Mouse (Mus musculus) megakaryocyte progenitor cell, adult 5-6 weeks (primary cell): ENCODE results near the gene Col4a1. TPM values are rescaled to one million over a fixed set of nuclear protein-coding genes. Genes with fewer than 3 reads are reported as not detected.

Experiments used
- ATAC-seq: replicated peaks from 2 replicates; pipeline ENCODE4 v1.8.0; 2016; ENCODE audit warnings: mild to moderate bottlenecking, moderate TSS enrichment, inconsistent platforms; ENCODE audit not compliant: poor library complexity
- total RNA-seq, 2 experiments: library from RNA; stranded (forward) in 1 of 2; stranded (reverse) in 1 of 2; fragments of 157-497, 149-512 nt in 1 of 2; fragments of 200-1000 nt in 1 of 2; gene quantifications; 2 replicates each; pipeline versions ENCODE4 v1.2.3 to v1.2.4; 2015 to 2017

Gene Col4a1
- total RNA-seq, 2 experiments from 2014 or later, result 0.08 to 0.32 TPM

DNA sequence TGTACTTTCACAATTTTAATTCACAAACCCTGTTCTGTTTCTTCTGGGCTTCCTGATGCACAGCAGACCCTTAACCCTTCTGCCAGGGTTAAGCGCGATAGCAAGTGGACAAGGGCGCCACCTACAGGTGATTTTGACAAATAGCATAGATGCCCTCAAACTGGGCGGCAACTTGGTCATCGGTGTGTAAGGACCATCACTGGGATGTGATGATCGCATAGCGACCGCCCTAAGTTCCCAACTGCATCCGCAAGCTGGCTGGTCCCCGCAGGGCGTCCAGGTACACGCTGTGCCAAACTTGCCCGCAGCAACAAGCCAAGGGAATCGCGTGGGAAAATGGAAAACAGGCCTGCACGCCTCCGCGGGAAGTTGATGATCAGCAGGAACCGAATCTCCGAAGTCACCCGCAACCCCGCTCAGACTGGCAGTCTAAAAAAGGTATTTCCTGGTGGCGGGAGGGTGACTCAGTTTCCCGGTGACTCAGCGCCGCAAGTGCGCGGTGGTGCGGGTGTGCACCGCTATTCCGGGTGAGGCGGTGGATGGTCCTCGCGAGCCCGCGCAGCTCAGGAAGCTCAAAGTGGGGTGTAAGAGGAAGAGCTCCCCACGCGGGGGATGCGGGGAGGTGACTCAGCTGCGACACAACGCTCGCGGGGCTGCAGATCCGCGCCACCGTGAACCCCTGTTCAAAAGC lies 124.9 kb downstream of the Col4a1 start:
- peak; percentile 85 for ATAC-seq

DNA sequence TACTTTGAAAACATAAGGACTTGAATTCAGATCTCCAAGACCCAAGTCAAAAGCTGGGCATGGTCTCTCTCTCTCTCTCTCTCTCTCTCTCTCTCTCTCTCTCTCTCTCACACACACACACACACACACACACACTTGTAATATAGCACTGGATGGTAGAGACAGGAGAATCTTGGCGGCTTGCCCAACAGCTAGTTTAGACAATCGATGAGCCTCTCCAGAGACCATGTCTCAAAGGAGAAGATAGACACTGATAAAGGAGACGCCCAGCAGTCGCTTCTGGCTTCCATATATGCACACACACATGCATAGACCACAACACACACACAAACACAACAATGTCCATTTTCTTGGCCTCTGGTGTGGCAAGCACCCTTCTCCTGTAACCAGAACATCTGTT lies 126.2 kb downstream of the Col4a1 start:
- ATAC-seq, result no peak

DNA sequence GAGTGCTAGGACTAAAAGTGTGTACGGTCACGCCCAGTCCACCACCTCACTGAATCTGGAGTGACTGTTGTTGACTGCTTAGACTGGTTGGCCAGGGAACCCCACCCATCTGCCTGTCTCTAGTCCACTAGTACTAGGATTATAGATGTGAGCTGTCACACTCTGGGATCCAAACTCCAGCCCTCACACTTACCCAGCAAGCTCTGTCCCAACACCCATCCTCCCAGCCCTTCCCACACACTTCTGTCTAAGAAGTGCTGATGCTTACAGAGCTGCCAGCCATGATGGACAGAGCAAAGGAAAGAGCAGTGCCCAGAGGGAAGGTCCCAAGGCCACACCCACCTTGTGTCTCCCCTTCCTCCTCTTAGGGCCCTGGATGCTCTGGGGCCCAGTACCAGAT lies 127.0 kb downstream of the Col4a1 start:
- no peak for ATAC-seq

- ATAC-seq, result no peak
These were observed 129.0 kb downstream of the Col4a1 start for GRCm38 (mm10) chr8:11183611-11184031.

GRCm38 (mm10) chr8:11182606-11183005 lies 130.0 kb downstream of the Col4a1 start:
- no peak for ATAC-seq

DNA sequence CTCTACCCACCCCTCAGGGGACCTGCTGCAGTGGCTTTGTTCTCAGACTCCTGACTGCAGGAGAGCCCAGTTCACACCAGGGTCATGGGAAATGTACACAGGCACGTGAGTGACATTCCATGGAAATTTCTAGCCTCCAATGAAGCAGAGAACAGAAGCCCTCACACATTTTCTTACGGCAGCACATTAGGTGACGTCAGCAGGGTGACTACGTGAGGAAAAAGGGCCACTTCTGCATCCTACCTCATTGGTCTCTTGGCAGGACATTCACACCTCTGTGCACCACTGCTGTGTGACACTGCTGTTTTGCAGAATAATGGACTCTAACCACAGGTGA lies 130.5 kb downstream of the Col4a1 start:
- ATAC-seq, result no peak

DNA sequence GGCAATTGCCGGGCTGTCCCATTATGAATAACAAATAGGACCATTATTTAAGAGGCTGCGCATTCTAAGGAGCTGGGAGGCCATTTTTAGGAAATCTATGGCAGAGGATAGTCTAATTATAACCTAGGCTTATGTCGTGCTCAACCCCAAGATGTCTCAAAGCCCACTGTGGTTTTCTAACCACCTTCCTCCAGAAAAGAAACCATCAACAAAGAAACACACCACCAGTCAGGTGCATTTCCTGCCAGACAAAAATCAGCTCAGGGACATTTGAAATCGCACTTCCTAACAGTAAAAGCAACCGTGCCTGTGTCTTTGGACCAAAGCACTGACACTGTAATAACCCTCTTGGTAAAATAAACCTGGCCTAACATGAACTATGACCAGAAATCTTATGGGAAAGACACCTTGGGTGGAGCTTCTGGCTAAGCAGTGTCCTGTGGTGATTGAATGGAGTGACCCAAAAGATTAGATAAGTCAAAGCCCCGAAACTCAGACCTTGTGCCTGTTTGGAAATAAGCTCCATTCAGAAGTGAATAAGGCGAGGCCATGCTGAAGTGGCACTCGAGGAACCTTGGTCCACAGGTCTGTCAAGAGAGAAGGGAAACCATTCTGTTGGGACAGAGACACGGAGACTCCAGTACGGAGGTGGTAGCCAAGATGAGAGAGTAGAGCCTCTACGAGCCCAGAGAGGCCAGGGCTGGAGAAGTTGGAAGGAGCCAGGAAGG lies 131.0 kb downstream of the Col4a1 start:
- no peak for ATAC-seq

GRCm38 (mm10) chr8:11179869-11180268 lies 132.8 kb downstream of the Col4a1 start:
- ATAC-seq, result peak; percentile 84

DNA sequence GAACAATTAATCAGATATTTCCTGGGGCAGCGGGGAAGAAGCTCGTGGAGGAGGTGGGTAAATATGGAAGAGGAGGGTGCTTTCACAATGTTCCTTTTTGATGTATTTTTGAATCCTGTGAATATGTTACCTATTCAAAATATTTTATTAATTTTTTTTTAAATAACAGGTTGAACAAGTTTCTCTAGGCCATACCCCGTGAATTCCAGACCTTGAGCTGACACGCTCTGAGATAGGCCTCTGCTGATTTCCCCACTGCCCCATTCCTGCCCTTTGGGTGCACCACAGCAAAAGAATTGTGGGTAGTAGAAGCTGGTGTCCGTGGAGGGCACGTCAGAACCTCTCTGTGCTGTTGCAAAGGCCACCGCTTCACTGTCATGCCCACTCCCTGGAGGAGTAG lies 136.2 kb downstream of the Col4a1 start:
- ATAC-seq, result no peak

- ATAC-seq, result peak; percentile 91
These were observed 139.1 kb downstream of the Col4a1 start for GRCm38 (mm10) chr8:11173284-11174191.

- no peak for ATAC-seq
These were observed 141.1 kb downstream of the Col4a1 start for GRCm38 (mm10) chr8:11171526-11171925.

- 0 out of 2 replicates have a peak, but pooled peaks have one; percentile 42 for ATAC-seq
These were observed 143.2 kb downstream of the Col4a1 start for GRCm38 (mm10) chr8:11169383-11169782.

DNA sequence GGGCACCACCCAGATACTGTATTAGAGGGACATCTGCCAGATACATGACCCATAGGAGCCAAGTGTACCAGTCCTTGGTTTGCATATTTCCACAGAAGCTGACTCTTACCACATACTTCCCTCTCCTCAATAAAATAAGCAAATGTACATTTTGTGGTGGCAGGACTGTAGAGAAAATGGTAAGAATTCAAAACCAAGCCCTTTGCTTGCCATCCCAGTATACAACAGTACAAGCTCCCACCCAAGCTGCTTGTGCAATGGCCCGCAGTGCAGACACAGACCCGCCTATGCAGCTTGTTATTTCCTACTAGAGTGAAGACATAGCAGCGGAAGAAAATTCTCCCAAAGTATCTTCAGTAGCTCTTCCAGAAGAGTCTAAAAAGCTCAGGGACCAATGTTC lies 143.8 kb downstream of the Col4a1 start:
- ATAC-seq, result peak; percentile 51

DNA sequence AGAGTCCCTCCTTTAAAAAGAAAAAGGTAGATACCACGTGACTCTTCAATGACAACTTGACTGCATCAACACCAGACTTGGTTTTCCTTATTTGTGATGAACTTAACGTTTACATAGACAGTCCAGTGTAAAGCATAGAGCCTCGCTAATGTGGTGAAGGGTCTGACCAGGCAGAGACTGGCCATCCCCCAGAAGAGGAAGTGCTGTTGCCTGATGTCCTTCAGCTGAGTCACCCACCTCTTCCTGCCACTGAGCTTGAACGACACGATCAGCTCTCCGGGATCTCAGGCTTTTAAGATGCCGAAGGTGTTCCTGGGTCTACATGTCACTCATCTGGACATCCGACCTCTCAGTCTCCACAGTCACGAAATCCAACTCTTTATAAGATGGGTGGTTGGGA lies 144.7 kb downstream of the Col4a1 start:
- peak; percentile 64 for ATAC-seq

- no peak for ATAC-seq
These were observed 147.0 kb downstream of the Col4a1 start for GRCm38 (mm10) chr8:11165592-11165991.

- no peak for ATAC-seq
These were observed 156.3 kb downstream of the Col4a1 start for GRCm38 (mm10) chr8:11156319-11156692.

GRCm38 (mm10) chr8:11155579-11156318 lies 156.9 kb downstream of the Col4a1 start:
- no peak for ATAC-seq

- ATAC-seq, result no peak
These were observed 162.4 kb downstream of the Col4a1 start for GRCm38 (mm10) chr8:11150268-11150667.

GRCm38 (mm10) chr8:11149201-11149810 lies 163.3 kb downstream of the Col4a1 start:
- ATAC-seq, result no peak

DNA sequence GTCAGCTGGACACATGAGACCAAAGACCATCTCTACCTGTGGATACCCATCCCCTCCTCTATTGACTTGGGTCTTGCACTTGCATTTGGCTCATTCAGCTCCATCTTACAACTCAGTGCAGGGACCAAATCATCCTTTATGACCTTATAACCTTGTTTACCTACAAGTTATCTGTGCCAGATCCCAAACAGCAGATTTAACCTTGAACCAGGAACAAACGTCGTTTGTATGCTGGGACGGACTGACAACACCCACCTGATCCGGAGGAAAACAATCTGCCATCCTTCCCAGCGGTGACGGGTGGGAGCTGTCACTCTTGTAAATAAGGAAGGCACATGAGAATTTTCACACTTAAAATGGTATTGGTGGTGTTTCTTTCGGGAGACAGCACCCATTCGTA lies 163.8 kb downstream of the Col4a1 start:
- ATAC-seq, result no peak
